Mouse (Mus musculus) G1E (cell line): ENCODE data around the gene Apc2.

ENCODE experiments used
- CTCF ChIP-seq: IDR thresholded peaks from 2 replicates; pipeline ENCODE4 v1.5.1; 2012; ENCODE audit warnings: low read depth, low read length, inconsistent platforms, mixed read lengths
- GATA2 ChIP-seq: IDR thresholded peaks from 2 replicates; pipeline ENCODE4 v1.6.1; 2012; ENCODE audit warnings: low read depth, low read length, inconsistent platforms, borderline replicate concordance
- POLR2AphosphoS5 ChIP-seq: IDR thresholded peaks from 2 replicates; pipeline ENCODE4 v1.6.1; 2012; ENCODE audit warnings: low read depth, low read length, inconsistent platforms; ENCODE audit not compliant: insufficient replicate concordance
- TAL1 ChIP-seq: conservative IDR thresholded peaks from 2 replicates; pipeline ENCODE4 v1.6.1; 2012; ENCODE audit warnings: low read depth, low read length, inconsistent platforms, mixed read lengths

DNA sequence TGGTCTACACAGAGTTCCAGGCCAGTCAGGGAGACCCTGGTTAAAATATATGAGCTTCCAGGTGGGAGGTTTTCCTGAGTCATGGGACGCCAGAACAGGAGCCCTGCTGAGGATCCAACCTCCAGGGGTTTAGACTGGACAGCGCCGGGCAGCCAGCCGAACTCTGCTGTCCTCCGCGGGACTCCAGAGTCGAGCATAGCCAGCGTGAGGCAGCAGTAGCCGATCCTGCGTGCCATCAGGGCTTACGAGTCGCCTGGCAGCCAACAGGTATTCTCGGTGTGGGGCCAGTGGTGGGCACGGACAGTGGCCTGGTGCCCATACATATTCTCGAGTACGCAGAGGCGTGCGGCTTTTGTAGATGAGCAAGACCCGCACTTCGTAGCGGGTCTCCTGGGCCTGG lies 45.2 kb downstream of the Apc2 start:
- no peak for TF ChIP-seq CTCF
- no peak for TF ChIP-seq TAL1
- TF ChIP-seq POLR2AphosphoS5: no peak
- no peak for TF ChIP-seq GATA2
